Mouse (Mus musculus) cortical plate, adult 2 months (tissue): ENCODE measurements around the gene Macrod2.

Experiments
- CTCF ChIP-seq: fragments of 200-500 bp; IDR thresholded peaks from 2 replicates; pipeline ENCODE4 v1.5.1; 2011; ENCODE audit warnings: mild to moderate bottlenecking, control low read depth, low read length; ENCODE audit not compliant: insufficient read depth; ENCODE audit errors: extremely low read depth
- POLR2A ChIP-seq: fragments of 200-500 bp; IDR thresholded peaks from 2 replicates; pipeline ENCODE4 v1.6.1; 2011; ENCODE audit warnings: mild to moderate bottlenecking, low read length, control low read depth; ENCODE audit not compliant: insufficient read depth; ENCODE audit errors: extremely low read depth

GRCm38 (mm10) chr2:140912931-140913330 lies 517.8 kb downstream of the Macrod2 start:
- no peak for TF ChIP-seq CTCF
- no peak for TF ChIP-seq POLR2A
